24 mouse cellular contexts compared by ENCODE assay signal in genomic region chr1:143019982-143020381, GRCm38 (mm10).
DNase-seq lines count a peak whose midpoint lies in the region; ATAC-seq and TF ChIP-seq lines count a peak whose summit lies in the region.
"Had no signal": no experiment of that assay in that cellular context is flagged by ENCODE, and none has a peak within 500 bp of the region (broad histone marks: within the 10 kb centered on the region; RNA-seq: fewer than 3 reads in every experiment).

No protein-coding gene starts in this region.

- H3K9me3 ChIP-seq in forebrain, embryonic 12.5 days = no peaks in the 10 kb centered on the region
- H3K9me3 ChIP-seq in forebrain, embryonic 15.5 days = no peaks in the 10 kb centered on the region
- no peaks in the 10 kb centered on the region for H3K9me3 ChIP-seq in hindbrain, embryonic 12.5 days (replicated peaks)
- H3K9me3 ChIP-seq in hindbrain, postnatal 0 days (ENCODE audit: low read length) = no peaks in the 10 kb centered on the region
- no peaks in the 10 kb centered on the region for H3K9me3 ChIP-seq in midbrain, embryonic 11.5 days (ENCODE audit: control insufficient read depth, low read length)
- no peaks in the 10 kb centered on the region for H3K9me3 ChIP-seq in midbrain, embryonic 14.5 days (ENCODE audit: control insufficient read depth, low read length)
- H3K9me3 ChIP-seq in neural tube, embryonic 11.5 days (ENCODE audit: control insufficient read depth, low read length) = no peaks in the 10 kb centered on the region
- H3K9me3 ChIP-seq: embryonic facial prominence, embryonic 13.5 days; embryonic facial prominence, embryonic 15.5 days; forebrain, embryonic 10.5 days; forebrain, embryonic 13.5 days had no signal

- no peaks in the 10 kb centered on the region for H3K4me1 ChIP-seq in forebrain, embryonic 12.5 days
- no peaks in the 10 kb centered on the region for H3K4me1 ChIP-seq in forebrain, embryonic 15.5 days
- no peaks in the 10 kb centered on the region for H3K4me1 ChIP-seq in hindbrain, embryonic 12.5 days
- H3K4me1 ChIP-seq in hindbrain, postnatal 0 days (ENCODE audit: insufficient read depth, low read length) = no peaks in the 10 kb centered on the region
- no peaks in the 10 kb centered on the region for H3K4me1 ChIP-seq in midbrain, embryonic 11.5 days (ENCODE audit: control insufficient read depth, insufficient read depth, low read length)
- H3K4me1 ChIP-seq in midbrain, embryonic 14.5 days (ENCODE audit: control insufficient read depth, insufficient read depth, low read length) = no peaks in the 10 kb centered on the region
- H3K4me1 ChIP-seq in neural tube, embryonic 11.5 days (ENCODE audit: control insufficient read depth, insufficient read depth, low read length) = no peaks in the 10 kb centered on the region
- H3K4me1 ChIP-seq: embryonic facial prominence, embryonic 13.5 days; embryonic facial prominence, embryonic 15.5 days; forebrain, embryonic 10.5 days; forebrain, embryonic 13.5 days had no signal

- 85% methylated on average over 2 of the region's 2 CpGs for WGBS in forebrain, embryonic 12.5 days
- WGBS in forebrain, embryonic 15.5 days = 91% methylated on average over 2 of the region's 2 CpGs
- WGBS in hindbrain, embryonic 12.5 days = 71% methylated on average over 2 of the region's 2 CpGs
- WGBS in hindbrain, postnatal 0 days = 78% methylated on average over 2 of the region's 2 CpGs
- WGBS in midbrain, embryonic 11.5 days = 85% methylated on average over 2 of the region's 2 CpGs
- WGBS in midbrain, embryonic 14.5 days = 87% methylated on average over 2 of the region's 2 CpGs
- 71% methylated on average over 2 of the region's 2 CpGs for WGBS in neural tube, embryonic 11.5 days

- H3K9ac ChIP-seq in forebrain, embryonic 12.5 days = no peak overlapping the region
- no peak overlapping the region for H3K9ac ChIP-seq in forebrain, embryonic 15.5 days (replicated peaks)
- no peak overlapping the region for H3K9ac ChIP-seq in hindbrain, embryonic 12.5 days
- H3K9ac ChIP-seq in hindbrain, postnatal 0 days (replicated peaks; ENCODE audit: low read length) = no peak overlapping the region
- no peak overlapping the region for H3K9ac ChIP-seq in midbrain, embryonic 11.5 days (ENCODE audit: low read length)
- no peak overlapping the region for H3K9ac ChIP-seq in midbrain, embryonic 14.5 days (replicated peaks; ENCODE audit: low read length)
- no peak overlapping the region for H3K9ac ChIP-seq in neural tube, embryonic 11.5 days (ENCODE audit: low read length)
- H3K9ac ChIP-seq: embryonic facial prominence, embryonic 13.5 days; embryonic facial prominence, embryonic 15.5 days; forebrain, embryonic 13.5 days had no signal

- no peaks in the 10 kb centered on the region for H3K27me3 ChIP-seq in forebrain, embryonic 12.5 days
- no peaks in the 10 kb centered on the region for H3K27me3 ChIP-seq in forebrain, embryonic 15.5 days
- H3K27me3 ChIP-seq in hindbrain, embryonic 12.5 days = no peaks in the 10 kb centered on the region
- no peaks in the 10 kb centered on the region for H3K27me3 ChIP-seq in hindbrain, postnatal 0 days (ENCODE audit: insufficient read depth, low read length)
- no peaks in the 10 kb centered on the region for H3K27me3 ChIP-seq in midbrain, embryonic 11.5 days (ENCODE audit: control insufficient read depth, insufficient read depth, low read length)
- no peaks in the 10 kb centered on the region for H3K27me3 ChIP-seq in midbrain, embryonic 14.5 days (ENCODE audit: control insufficient read depth, insufficient read depth, low read length)
- no peaks in the 10 kb centered on the region for H3K27me3 ChIP-seq in neural tube, embryonic 11.5 days (ENCODE audit: control insufficient read depth, insufficient read depth, low read length)
- H3K27me3 ChIP-seq: embryonic facial prominence, embryonic 13.5 days; embryonic facial prominence, embryonic 15.5 days; forebrain, embryonic 13.5 days had no signal

- ATAC-seq in forebrain, embryonic 12.5 days (ENCODE audit: low FRiP score) = 0 out of 2 replicates have a peak, but pooled peaks have one; percentile 20
- ATAC-seq in forebrain, embryonic 15.5 days (replicated peaks) = no peak
- 0 out of 2 replicates have a peak, but pooled peaks have one; percentile 40 for ATAC-seq in hindbrain, embryonic 12.5 days (ENCODE audit: low FRiP score)
- ATAC-seq in hindbrain, postnatal 0 days = no peak
- ATAC-seq in midbrain, embryonic 11.5 days (ENCODE audit: low FRiP score) = peak; percentile 50; the same call in 1 of the 2 replicates
- no peak for ATAC-seq in midbrain, embryonic 14.5 days (ENCODE audit: low FRiP score, low TSS enrichment)
- peak; percentile 50; the same call in 1 of the 2 replicates for ATAC-seq in neural tube, embryonic 11.5 days (ENCODE audit: insufficient read depth, low FRiP score, low TSS enrichment)
- ATAC-seq: forebrain, embryonic 13.5 days; forebrain, embryonic 16.5 days had no signal

- H3K27ac ChIP-seq in forebrain, embryonic 12.5 days = no peak overlapping the region
- H3K27ac ChIP-seq in forebrain, embryonic 15.5 days (replicated peaks) = no peak overlapping the region
- no peak overlapping the region for H3K27ac ChIP-seq in hindbrain, embryonic 12.5 days
- H3K27ac ChIP-seq in hindbrain, postnatal 0 days = no peak overlapping the region
- H3K27ac ChIP-seq in midbrain, embryonic 11.5 days (ENCODE audit: low read depth, low read length) = no peak overlapping the region
- H3K27ac ChIP-seq in midbrain, embryonic 14.5 days (replicated peaks; ENCODE audit: low read depth, low read length) = no peak overlapping the region
- H3K27ac ChIP-seq in neural tube, embryonic 11.5 days (ENCODE audit: low read depth, low read length) = no peak overlapping the region
- H3K27ac ChIP-seq: embryonic facial prominence, embryonic 13.5 days; embryonic facial prominence, embryonic 15.5 days; forebrain, embryonic 10.5 days; forebrain, embryonic 13.5 days had no signal

- no peak overlapping the region for H3K4me2 ChIP-seq in forebrain, embryonic 12.5 days
- H3K4me2 ChIP-seq in forebrain, embryonic 15.5 days (replicated peaks) = no peak overlapping the region
- H3K4me2 ChIP-seq in hindbrain, embryonic 12.5 days (replicated peaks) = no peak overlapping the region
- no peak overlapping the region for H3K4me2 ChIP-seq in hindbrain, postnatal 0 days (ENCODE audit: low read depth, low read length)
- H3K4me2 ChIP-seq in midbrain, embryonic 11.5 days = no peak overlapping the region
- H3K4me2 ChIP-seq in midbrain, embryonic 14.5 days (ENCODE audit: low read length) = no peak overlapping the region
- H3K4me2 ChIP-seq in neural tube, embryonic 11.5 days (ENCODE audit: low read depth) = no peak overlapping the region
- H3K4me2 ChIP-seq: embryonic facial prominence, embryonic 13.5 days; embryonic facial prominence, embryonic 15.5 days; forebrain, embryonic 13.5 days had no signal

- TF ChIP-seq CTCF in hindbrain, postnatal 0 days (IDR thresholded peaks at IDR 0.05; ENCODE audit: low read depth) = no peak

- H3K4me3 ChIP-seq in forebrain, embryonic 12.5 days (replicated peaks) = no peak overlapping the region
- H3K4me3 ChIP-seq in forebrain, embryonic 15.5 days = no peak overlapping the region
- no peak overlapping the region for H3K4me3 ChIP-seq in hindbrain, embryonic 12.5 days
- H3K4me3 ChIP-seq in hindbrain, postnatal 0 days (ENCODE audit: low read length) = no peak overlapping the region
- no peak overlapping the region for H3K4me3 ChIP-seq in midbrain, embryonic 11.5 days (ENCODE audit: low read depth, low read length)
- H3K4me3 ChIP-seq in midbrain, embryonic 14.5 days (replicated peaks; ENCODE audit: low read depth, low read length) = no peak overlapping the region
- H3K4me3 ChIP-seq in neural tube, embryonic 11.5 days (ENCODE audit: low read depth, low read length) = no peak overlapping the region
- H3K4me3 ChIP-seq: embryonic facial prominence, embryonic 13.5 days; embryonic facial prominence, embryonic 15.5 days; erythroblast, embryonic 14.5 days; forebrain, embryonic 10.5 days; forebrain, embryonic 13.5 days had no signal

- no peaks in the 10 kb centered on the region for H3K36me3 ChIP-seq in forebrain, embryonic 12.5 days (replicated peaks)
- H3K36me3 ChIP-seq in forebrain, embryonic 15.5 days = no peaks in the 10 kb centered on the region
- H3K36me3 ChIP-seq in hindbrain, embryonic 12.5 days = no peaks in the 10 kb centered on the region
- H3K36me3 ChIP-seq in hindbrain, postnatal 0 days (ENCODE audit: insufficient read depth, low read length) = no peaks in the 10 kb centered on the region
- no peaks in the 10 kb centered on the region for H3K36me3 ChIP-seq in midbrain, embryonic 11.5 days (ENCODE audit: control insufficient read depth, insufficient read depth, low read length)
- no peaks in the 10 kb centered on the region for H3K36me3 ChIP-seq in midbrain, embryonic 14.5 days (ENCODE audit: control insufficient read depth, insufficient read depth, low read length)
- no peaks in the 10 kb centered on the region for H3K36me3 ChIP-seq in neural tube, embryonic 11.5 days (ENCODE audit: control insufficient read depth, insufficient read depth, low read length)
- H3K36me3 ChIP-seq: embryonic facial prominence, embryonic 13.5 days; embryonic facial prominence, embryonic 15.5 days; forebrain, embryonic 10.5 days had no signal

- DNase-seq in hindbrain, postnatal 0 days (ENCODE audit: low spot score) = no peak
- no peak for DNase-seq in midbrain, embryonic 11.5 days (ENCODE audit: low spot score, missing footprints)
- no peak for DNase-seq in midbrain, embryonic 14.5 days
- DNase-seq in neural tube, embryonic 11.5 days (ENCODE audit: low spot score) = no peak
- DNase-seq in neural tube, embryonic 10.5 days (ENCODE audit: extremely low spot score, low spot score) = no peak
- DNase-seq: adrenal gland, adult 2 months; adrenal gland, postnatal 10 days; adrenal gland, postnatal 25 days; cerebellum, adult 11 months; cerebellum, adult 18-20 months; cerebellum, adult 8-10 months; cerebellum, adult 9-11 months; cerebellum, postnatal 14 days; cerebellum, postnatal 36 days; embryo, embryonic 11 days had no signal

Comparison
In these comparisons a context has a peak if more than half of its experiments do, and no peak if none do; other contexts are left out.
1. ATAC-seq: peak in forebrain, embryonic 12.5 days (single experiment), hindbrain, embryonic 12.5 days (single experiment), midbrain, embryonic 11.5 days (single experiment) and neural tube, embryonic 11.5 days (single experiment); none in forebrain, embryonic 15.5 days (single experiment), hindbrain, postnatal 0 days (single experiment) and midbrain, embryonic 14.5 days (single experiment).